Mouse (Mus musculus): Measurements from ENCODE around the gene Ctsf.
"Not testable (repeated sequence)": the region's sequence is repeated elsewhere in the genome, so short reads cannot be mapped to it uniquely, and the experiment has no call there.

Gene Ctsf

DNA sequence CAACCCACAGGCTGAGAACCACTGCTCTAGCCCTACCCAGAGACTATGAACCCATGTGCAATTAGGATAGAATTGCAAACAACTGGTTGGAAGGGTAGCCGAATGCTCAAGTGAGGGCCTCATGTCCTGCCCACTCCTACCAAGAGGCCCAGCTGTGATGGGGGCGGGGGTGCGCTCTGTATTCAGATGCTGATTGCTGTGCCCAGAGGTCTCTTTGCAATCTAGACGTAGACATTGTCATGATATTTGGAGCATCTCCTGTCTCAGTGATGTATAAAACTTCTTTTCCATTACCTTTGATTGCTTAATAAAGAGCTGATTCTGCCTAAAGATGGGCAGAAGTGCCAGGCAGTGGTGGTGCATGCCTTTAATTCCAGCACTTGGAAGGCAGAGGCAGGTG, 5.1 kb upstream of the Ctsf start:
- no peak for ATAC-seq (ENCODE audit: low TSS enrichment)

DNA sequence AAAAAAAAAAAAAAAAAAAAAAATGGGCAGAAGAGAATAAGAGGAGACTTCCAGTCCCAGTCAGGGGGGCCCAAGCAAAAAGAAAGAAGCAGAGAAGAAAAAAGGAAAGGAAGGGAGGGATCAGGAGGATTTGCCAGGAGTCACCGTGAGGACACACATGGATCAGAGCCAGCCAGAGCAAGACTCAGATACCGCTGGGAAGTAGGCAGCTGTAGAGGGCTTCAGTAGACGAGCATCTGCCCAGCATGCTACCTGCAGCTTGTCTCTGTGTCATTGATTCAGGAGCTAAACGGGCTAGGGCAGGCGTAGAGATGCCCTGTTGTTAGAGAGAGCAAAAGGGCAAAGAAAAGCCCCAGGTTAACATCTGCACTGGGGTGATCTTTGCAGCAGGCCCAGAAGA, 4.6 kb upstream of the Ctsf start:
- no peak for ATAC-seq (ENCODE audit: low TSS enrichment)

DNA sequence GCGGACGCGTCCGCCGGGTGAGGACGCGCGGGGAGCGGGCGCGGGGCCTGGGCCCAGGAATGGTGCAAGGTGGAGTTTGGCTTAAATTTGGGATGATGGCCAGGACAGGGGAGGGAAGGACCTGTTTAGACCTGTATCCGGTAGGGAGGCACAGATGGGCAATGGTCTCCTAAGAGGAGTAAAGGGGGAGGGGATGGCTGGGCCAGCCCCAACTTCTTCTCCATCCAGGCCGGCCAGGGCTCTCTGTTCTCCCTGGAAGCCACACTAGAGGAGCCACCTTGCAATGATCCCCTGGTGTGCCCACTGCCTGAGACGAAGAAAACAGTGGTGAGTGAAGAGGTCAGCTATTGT, 515 bp downstream of the Ctsf start:
- ATAC-seq (ENCODE audit: low TSS enrichment) = peak; percentile 27; the same call in 1 of the 2 replicates

DNA sequence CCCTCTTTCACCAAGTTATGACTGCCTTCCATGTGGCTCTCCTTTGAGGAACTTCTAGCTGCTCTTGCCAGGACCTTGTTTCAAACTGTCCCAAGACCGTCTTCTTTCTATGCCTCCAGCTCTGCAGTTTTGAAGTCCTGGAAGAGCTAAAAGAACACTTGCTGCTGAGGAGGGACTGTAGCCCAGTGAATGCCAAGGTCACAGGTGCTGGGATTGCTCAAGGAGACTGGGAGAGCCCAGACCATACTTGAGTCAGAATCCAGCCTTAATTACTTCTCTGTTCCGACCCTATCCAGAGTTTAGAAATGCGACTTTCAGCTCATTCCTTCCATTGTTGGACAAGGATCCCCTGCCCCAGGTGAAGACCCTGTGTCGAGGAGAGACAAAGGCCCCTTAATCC, 1.0 kb downstream of the Ctsf start:
- no peak for ATAC-seq (ENCODE audit: low TSS enrichment)

DNA sequence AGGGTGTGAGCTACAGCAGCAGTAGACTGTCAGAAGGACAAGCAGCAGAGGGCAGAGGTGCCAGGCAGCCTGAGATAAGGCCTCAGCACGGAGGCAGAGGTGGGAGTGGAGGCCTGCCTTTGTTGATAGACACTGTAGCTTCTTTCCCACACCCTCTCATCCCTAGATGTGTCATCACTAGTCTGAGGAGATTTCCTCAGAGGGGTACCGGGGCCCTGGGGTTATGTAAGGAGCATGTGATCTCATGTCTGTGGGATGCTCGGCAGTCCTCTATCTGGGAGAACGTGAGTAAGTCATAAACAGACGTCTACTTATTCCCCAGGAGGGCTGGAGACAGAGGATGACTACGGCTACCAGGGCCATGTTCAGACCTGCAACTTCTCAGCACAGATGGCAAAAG, 4.2 kb downstream of the Ctsf start:
- ATAC-seq (ENCODE audit: low TSS enrichment) = peak; percentile 35; the same call in 1 of the 2 replicates

DNA sequence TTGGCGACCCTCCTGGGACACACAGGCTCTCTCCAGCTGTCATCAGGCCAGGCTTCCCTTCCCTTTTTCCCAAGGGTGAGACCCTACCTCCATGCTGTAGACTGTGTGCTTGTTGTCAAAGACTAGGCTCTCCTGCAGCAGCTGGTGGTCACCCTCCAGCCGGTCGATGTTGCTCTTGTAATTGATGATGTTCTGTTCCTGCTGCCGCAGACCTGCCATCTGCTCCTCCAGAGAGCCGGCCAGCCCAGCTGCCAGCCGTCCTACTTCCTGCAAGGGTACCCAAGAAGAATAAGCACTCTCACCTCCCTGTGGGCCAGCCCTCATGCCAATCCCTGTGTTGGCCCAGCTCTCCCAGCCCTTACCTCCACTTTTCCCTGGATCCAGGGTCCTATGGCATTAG, 8.1 kb downstream of the Ctsf start:
- no peak for ATAC-seq (ENCODE audit: low TSS enrichment)

DNA sequence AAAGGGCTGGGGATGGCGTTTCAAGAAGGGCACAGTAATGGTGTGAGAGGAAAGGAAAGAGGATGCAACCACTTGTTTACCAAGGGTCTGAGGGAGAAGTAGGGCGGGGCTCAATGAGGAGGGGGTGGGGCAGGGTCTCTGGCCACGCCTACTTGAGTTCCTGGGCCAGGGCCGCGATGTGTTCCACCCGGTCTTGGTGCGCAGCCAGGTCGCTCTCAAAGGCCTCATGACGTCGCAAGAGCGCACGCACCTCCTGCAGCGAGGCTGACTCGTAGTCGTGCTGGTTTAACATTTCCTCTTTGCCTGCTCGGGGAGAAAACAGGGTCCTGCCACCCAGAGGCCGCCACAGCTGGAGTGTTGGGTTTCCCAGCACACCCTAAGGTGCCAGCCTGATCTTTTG, 10.2 kb downstream of the Ctsf start:
- ATAC-seq (ENCODE audit: low TSS enrichment) = no peak

DNA sequence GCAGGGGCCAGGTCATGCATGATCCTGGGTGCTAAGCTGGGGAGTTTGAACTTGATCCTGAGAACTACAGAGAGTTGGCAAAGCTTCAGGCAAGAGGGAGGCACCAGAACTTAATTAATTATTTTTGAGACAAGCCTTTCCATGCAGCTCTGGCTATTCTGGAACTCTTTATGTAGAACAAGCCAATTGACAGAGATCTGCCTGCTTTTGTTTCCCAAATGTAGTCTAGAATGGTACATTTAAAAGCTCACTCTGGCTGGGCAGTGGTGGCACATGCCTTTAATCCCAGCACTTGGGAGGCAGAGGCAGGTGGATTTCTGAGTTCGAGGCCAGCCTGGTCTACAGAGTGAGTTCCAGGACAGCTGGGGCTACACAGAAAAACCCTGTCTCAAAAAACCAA, 19.7 kb downstream of the Ctsf start:
- ATAC-seq (ENCODE audit: low TSS enrichment) = not testable (repeated sequence)

DNA sequence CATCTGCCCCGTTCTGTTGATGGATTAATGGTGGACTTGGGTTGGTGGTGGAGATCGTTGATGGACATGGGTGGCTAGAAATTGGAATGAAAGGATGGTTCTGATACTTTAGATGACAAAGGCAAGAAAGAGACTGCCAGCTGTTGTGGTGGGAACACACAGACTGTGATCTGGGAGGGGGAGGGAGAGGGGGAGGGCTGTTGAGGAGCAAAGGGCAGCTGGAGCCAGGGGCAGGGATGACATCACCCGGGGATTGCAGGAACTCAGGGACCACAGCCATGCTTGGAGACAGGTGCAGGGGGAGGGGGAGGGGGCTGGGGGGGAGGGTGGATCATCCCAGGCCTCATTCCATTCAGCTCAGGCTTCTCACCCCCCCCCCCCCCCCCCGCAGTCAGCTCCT, 21.3 kb downstream of the Ctsf start:
- no peak for ATAC-seq (ENCODE audit: low TSS enrichment)

DNA sequence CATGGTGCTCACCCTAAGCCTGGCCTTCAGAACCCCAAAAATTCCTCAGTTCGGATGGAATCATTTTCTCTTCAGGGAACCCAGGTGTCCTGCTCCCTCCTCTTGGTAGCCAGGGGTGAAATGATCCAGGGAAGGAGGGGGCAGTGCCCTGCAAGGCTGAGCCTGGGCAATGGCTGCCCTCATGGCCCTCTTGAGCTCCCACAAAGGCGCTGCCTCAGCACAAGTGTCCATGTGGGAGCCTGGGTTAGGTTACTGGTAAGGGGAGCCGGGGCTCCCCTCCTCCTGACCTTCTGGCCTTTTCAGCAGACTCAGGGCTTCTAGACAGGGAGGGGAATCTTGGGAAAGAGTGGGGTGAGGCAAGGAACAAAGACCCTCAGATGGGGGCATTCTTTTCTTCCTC, 21.8 kb downstream of the Ctsf start:
- ATAC-seq (ENCODE audit: low TSS enrichment) = no peak

DNA sequence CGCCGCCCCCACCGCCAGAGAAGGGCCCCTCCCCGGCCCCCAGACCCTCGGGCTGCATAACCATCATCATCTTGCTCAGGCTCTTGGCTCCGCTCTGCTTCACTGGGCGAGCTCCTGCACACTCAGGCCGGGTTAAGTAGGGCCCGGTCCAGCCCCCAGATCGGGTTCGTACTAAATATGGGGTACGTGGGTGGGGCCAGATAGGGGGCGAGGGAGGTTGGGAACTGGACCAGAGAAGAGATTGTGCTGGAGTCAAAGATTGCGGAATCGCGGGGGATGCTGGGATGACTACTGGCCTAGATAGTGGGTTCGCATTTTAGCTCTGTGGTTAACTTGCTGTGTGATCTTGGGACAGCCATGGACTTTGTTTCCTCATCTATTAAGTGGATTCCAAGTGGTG, 22.9 kb downstream of the Ctsf start, which contains the start of gene Actn3:
TSS of gene Actn3 (minus strand) at position 125 of the 400 bp plus-strand sequence.
- ATAC-seq (ENCODE audit: low TSS enrichment) = no peak

DNA sequence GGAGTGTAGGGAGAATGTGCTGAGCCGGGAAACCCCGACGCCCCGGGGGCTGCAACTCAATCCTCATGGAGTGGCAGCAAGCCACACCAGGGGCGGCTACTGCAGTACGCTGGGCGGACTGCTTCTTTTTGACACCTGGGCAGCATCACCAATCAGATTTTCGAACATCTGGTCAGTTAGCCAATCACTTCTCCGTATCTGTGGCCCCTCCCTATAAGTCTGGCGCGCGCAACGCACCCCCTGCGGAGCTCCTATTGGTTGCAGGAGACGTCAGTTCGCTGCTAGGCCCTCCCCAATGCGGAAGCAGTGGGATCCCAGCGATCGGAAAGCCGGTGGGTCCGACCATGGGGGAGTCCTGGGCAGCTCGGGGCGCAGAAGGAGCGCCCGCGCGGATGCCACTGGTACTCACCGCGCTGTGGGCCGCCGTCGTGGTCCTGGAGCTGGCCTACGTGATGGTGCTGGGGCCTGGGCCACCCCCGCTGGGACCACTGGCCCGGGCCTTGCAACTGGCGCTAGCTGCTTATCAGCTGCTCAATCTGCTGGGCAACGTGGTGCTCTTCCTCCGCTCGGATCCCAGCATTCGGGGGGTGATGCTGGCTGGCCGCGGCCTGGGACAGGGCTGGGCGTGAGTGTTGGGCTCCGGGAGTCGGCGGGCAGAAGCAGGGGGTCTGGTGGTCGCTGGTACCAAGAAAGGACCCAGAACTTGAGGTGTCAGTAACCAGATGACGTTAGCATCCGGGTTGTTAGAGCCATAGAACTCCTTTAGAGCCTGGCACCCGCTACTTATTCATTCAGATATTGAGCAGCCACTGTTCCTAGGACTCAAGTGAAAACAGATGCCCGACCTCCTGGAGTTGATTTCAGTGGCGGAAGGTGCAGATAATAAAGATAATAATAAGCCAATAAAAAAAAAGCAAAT, 23.7 kb downstream of the Ctsf start, which contains the start of gene Zdhhc24:
TSS of gene Zdhhc24 (plus strand) at position 264 of the 919 bp plus-strand sequence.
- peak; percentile 99 for ATAC-seq (ENCODE audit: low TSS enrichment)

DNA sequence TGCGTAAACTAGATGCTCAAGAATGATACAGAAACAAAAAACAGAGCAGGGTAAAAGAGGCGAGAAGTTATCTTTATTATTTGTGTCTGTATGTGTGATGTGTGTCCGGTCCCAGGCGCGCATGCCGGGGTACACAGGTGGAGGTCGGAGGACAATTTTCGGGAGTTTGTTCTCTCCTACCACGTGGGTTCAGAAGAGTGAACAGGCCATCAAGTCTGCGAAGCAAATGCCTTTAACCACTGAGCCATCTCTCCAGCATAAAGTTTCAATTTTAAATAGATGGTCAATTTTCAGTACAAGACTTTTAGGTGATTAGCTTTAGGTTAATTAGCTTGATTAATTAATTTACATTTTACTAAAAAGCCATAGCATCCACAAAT, 24.4 kb downstream of the Ctsf start:
- ATAC-seq (ENCODE audit: low TSS enrichment) = no peak

DNA sequence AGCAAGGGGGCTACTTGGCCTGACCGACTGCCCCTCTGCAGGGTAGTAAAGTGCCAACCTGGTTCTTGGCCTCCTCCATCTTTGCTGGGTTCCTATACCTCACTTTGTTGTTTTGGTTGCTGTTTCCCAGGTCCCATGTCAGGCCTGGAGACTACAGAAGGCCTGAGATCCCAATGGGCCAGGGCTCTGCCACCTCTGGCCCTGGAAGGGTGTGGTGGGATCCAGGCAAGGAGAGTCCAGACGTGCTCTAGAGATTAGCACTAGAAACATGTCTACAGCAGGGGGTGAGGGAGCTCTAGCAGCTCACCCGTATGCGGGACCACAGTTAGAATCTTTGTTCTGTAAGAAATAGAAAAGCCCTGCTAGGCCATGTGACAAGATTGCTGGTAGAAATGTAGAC, 29.0 kb downstream of the Ctsf start:
- no peak for ATAC-seq (ENCODE audit: low TSS enrichment)

DNA sequence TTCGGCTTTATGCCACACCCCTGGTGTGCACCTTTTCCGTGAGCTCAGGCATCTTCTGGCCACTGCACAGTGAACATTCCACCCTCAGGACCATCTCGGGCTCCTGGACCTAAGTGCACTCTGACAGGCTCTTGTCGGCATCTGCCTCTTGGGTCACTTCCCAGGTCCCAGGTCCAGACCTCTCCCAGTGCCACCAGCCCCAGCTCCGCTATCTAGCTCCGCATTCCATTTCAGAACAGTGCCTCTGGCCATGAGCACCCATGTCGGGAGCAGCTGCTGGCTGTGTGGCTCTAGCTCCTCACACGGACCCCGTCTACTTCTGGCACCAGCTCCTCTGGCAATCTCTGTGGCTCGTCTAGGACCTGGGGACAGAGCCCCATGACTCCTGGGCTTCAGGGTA, 34.9 kb downstream of the Ctsf start:
- no peak for ATAC-seq (ENCODE audit: low TSS enrichment)

DNA sequence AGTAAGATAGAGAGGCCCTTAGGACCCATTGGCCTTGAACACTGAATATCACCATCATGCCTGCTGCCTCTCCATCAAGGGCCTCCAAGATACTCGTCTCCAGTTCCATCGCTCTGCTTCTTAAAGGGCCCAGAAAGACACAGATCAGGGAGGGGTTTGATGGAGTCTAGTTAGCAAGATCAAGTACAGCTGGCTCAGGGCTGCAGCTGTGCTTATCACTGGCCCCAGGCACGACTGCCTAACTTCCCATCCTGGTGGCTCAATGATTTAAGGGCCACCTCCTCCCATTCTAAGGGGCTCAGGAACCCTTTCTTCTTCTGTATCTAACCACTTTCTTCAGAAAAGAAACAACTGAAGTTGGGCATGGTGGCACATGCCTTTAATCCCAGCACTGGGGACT, 36.9 kb downstream of the Ctsf start:
- ATAC-seq (ENCODE audit: low TSS enrichment) = no peak

DNA sequence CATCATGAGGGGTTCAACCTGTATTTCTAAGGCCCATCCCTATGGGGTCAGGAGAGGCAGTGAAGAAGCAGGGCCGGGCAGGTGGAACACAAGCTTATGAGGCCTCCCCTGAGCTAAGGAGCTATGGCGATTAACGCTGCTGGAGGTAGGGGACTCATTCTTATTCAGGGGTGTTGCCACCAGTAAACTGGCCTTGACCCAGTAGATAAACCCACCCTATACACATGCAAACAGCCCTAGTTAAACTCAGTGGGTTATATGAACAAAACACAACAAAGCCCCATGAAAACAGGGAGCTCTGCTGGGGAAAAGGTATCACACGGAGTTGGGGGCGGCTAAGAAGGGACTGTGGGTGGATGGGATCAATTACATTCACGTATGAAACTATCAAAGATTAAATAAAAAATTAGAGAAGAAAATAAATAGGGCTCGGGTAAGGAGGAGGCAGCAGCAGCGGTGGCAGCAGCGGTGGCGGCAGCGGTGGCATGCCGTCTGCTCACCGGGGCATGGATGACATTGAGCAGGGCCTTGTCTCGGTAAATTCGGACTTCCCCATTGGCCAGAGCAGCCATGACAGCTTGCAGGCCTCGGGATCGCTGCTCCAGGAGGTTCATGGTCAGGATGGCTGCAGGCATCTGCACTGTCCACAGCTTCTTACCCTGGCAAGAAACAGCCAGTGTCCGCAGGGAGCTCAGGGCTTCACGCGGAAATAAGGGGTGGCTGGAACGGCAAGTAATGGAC, 42.0 kb downstream of the Ctsf start:
- no peak for ATAC-seq (ENCODE audit: low TSS enrichment)

DNA sequence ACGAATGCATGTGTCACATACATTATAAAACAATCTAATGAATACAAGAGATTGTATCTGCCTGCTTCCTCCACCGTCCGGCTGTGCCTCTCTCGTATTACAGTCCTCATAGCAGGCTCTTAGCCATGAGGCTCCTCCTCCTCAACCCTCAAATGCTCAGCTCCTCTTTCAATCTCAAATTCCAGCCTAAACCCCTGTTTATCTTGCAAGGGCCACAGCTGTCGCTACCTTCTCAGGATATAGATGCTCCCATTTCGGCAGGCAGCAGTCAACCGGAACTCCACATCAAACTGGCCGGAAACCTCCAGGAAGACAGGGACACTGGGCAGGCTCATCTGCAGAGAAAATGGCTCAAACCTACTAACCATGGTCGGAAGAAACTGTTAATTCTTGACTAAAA, 44.0 kb downstream of the Ctsf start:
- no peak for ATAC-seq (ENCODE audit: low TSS enrichment)

DNA sequence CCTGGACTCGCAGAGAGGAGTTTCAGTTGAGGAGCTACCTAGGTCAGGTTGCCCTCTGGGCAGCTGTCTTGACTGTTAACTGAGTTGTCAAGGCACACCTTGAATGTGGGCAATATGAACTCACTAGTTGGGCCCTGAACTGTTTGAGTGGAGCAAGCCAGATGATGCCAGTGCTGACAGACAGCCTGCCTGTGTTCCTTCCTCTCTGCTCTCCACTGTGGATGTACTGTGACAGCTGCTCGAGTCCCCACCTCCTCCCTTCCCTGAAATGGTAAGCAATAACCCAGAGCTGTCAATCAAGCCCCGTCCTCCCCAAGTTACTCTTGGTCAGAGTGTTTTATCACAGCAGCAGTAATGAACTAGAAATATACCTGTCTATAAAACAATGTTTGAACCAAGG, 45.0 kb downstream of the Ctsf start:
- no peak for ATAC-seq (ENCODE audit: low TSS enrichment)

DNA sequence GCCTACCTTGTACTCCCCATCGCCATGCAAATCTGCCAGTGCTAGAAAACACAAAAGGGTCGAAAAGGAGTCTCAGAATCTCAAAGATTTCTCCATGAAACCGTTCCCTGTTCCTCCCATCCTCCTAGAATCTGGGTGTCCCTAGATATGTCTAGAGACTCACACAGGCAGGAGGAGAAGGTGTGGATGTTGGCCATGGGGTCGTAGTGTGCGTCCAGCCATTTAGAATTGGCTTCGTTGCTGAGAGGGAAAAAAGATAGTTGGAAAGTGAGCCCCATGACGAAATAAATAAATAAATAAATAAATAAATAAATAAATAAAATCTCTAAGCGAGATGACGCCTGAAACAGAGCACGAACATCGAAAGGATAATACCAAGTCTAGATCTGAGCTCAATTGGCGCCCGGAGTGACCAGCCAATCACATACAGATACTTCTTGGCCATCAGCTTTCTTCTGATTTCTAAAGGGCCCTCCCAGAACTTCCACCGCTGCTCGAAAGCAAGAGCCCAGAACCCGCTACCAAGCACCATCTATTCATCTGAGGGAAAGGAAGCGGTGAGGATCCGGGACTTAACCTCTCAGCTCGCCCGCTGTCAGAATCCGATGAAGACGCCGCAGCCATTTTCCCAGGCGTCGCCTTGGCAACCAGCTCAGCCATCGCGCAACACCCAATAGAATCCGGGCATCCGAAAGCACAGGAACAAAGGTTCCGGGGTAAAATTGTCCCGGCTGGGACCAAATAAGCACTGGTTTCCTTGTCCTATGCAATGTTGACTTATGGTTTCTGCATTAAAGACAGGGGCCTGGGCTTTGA, 51.3 kb downstream of the Ctsf start, which contains the start of gene Bbs1:
TSS of gene Bbs1 (minus strand) at position 650 of the 816 bp plus-strand sequence.
- peak; percentile 65; the same call in 1 of the 2 replicates for ATAC-seq (ENCODE audit: low TSS enrichment)

DNA sequence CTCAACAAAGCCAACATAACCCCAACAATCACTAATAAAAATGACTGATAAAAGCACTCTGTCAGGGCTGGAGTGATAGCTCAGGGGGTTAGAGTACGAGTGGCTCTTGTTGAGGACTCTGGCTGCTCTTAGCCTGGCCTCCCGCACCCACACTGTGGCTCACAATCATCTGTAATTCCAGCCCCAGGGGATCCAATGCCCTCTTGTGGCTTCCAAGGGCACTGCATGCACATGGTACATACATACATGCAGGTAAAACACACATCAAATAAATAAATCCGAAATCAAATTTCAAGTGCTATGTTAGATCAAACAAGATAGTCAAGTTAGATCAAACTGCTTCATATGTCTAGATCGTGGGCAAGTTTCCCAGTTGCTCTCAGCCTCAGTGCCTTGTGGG, 53.2 kb downstream of the Ctsf start:
- ATAC-seq (ENCODE audit: low TSS enrichment) = no peak

DNA sequence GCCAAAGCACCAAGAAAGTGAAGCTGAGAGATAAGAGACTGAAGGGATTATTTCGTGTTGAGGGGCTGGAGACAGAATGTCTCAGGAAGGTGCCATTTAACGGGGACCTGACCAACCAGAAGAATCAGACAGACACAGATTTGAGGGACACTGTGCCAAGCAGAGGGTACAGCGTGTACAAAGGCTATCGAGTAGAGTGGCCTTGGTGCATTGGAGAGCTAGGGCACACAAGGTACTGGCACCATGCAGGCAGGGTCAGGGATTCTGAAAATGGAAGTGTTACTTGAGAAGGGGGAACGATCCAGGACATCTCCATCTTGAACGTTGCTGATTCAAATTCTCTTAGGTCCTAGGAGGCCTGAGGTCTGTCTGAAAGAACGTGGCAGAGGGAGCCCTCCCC, 54.4 kb downstream of the Ctsf start:
- no peak for ATAC-seq (ENCODE audit: low TSS enrichment)

Measured in frontal cortex, adult (tissue).